Mouse (Mus musculus) adrenal gland, postnatal 14 days (tissue): ENCODE measurements at regions not wholly inside any gene's neighbourhood (a gene's known extent, or its start where the extent isn't known, plus 50 kb on each side); places are given as distances from the start of the nearest gene placed in this dataset.
"Not testable (repeated sequence)": the region's sequence is repeated elsewhere in the genome, so short reads cannot be mapped to it uniquely, and the experiment has no call there.

Experiments
- DNase-seq: peaks from one replicate; pipeline ENCODE4 v3.0.0; 2021; ENCODE audit warnings: mixed read lengths

- not testable (repeated sequence) for DNase-seq
Measured at GRCm38 (mm10) chr1:184669173-184669572, 63.2 kb downstream of the Hlx start.

- DNase-seq = no peak
Measured at GRCm38 (mm10) chr1:184668428-184668827, 64.0 kb downstream of the Hlx start.

GRCm38 (mm10) chr1:184668022-184668421 lies 64.4 kb downstream of the Hlx start:
- DNase-seq = no peak

GRCm38 (mm10) chr1:184665243-184665642 lies 67.2 kb downstream of the Hlx start:
- no peak for DNase-seq

GRCm38 (mm10) chr1:184664098-184664375 lies 68.4 kb downstream of the Hlx start:
- DNase-seq = no peak

GRCm38 (mm10) chr1:184663300-184664097 lies 68.9 kb downstream of the Hlx start:
- no peak for DNase-seq

- DNase-seq = no peak
Measured at GRCm38 (mm10) chr1:184650541-184651105, 81.8 kb downstream of the Hlx start.

- DNase-seq = no peak
Measured at GRCm38 (mm10) chr1:184647920-184648540, 84.4 kb downstream of the Hlx start.

- DNase-seq = no peak
Measured at GRCm38 (mm10) chr1:184644767-184645598, 87.4 kb downstream of the Hlx start.

GRCm38 (mm10) chr1:184630695-184631475 lies 101.5 kb downstream of the Hlx start:
- DNase-seq = no peak

- no peak for DNase-seq
Measured at GRCm38 (mm10) chr1:184629194-184629593, 103.2 kb downstream of the Hlx start.

GRCm38 (mm10) chr1:184628566-184629168 lies 103.8 kb downstream of the Hlx start:
- DNase-seq = no peak

GRCm38 (mm10) chr1:184622462-184622861 lies 110.0 kb downstream of the Hlx start:
- DNase-seq = no peak

- DNase-seq = peak; percentile 37
Measured at GRCm38 (mm10) chr1:184621950-184622349, 110.5 kb downstream of the Hlx start.

GRCm38 (mm10) chr1:184617853-184618454 lies 114.5 kb downstream of the Hlx start:
- DNase-seq = no peak

- DNase-seq = no peak
Measured at GRCm38 (mm10) chr1:184615991-184616390, 116.4 kb downstream of the Hlx start.

GRCm38 (mm10) chr1:184614699-184615415 lies 117.6 kb downstream of the Hlx start:
- DNase-seq = no peak

- no peak for DNase-seq
Measured at GRCm38 (mm10) chr1:184612880-184613279, 119.5 kb downstream of the Hlx start.

GRCm38 (mm10) chr1:184608938-184609337 lies 123.5 kb downstream of the Hlx start:
- DNase-seq = no peak

GRCm38 (mm10) chr1:184608338-184608737 lies 124.1 kb downstream of the Hlx start:
- no peak for DNase-seq
